Mouse (Mus musculus): ENCODE data around the gene Bfsp1.

The Bfsp1 gene

DNA sequence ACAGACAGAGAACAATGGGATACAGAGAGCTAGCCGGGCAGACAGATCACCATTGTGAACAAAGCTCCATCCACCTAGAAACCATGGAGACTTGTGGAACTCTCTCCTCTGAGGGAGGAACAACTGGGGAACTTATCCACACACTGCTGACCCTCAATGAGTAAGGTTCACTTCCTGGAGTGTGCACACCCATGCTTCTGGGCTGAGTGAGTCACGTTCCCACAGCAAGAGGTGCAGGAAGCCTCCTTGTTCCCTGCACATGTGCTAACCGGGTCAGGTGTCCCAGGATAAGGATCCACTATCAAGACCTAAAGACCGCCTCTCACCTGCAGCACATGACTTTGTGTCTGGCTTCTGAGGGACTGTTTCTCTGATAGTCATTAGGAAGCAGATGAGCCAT lies 9.5 kb downstream of the Bfsp1 start:
- no peak for DNase-seq (ENCODE audit: low read depth)

DNA sequence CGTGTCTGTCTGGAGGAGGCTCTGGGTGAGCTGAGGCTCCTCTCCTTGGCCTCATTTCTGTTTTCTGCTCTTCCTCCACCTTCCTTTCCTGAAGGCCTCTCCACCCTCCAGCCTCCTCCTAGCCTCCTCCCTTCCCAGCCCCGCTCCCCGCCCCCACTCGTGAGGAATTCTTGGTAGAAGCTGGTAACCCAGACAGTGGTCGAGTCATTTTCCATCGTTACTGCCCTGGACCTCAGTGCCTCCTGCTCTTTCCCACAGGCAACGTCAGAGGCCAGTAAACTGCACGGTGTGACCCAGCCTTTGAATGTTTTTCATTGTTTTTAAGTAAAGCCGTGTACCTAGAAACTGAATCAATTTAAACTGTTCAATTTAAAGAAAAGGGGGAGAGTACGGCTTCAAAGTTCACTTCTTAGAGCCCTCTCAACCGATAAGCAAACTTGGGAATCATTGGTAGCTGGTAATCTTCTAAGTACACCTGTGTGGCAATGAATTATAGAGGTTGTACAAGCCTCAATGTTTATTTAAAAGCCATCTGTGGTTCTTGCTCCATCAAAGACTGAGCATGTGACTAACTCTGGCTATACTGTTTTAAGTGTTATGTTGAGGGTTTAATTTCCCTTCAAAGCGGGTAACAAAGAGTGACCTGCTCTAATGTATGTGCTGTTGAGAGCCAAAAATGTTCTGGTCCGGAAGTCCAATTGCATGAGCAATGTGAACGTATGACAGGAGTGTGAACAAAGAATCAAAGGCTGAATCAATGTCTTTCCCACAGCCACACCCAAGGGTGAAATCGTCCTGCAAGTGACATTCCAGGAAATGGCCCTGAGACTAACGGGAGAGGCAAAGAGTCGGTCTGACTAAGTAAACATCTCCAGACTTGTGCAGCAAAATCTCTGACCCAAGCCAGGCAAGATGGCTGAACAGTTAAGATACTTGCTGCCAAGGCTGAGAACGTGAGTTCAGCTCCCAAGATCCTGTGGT lies 10.4 kb downstream of the Bfsp1 start:
- no peak for DNase-seq (ENCODE audit: low read depth)

DNA sequence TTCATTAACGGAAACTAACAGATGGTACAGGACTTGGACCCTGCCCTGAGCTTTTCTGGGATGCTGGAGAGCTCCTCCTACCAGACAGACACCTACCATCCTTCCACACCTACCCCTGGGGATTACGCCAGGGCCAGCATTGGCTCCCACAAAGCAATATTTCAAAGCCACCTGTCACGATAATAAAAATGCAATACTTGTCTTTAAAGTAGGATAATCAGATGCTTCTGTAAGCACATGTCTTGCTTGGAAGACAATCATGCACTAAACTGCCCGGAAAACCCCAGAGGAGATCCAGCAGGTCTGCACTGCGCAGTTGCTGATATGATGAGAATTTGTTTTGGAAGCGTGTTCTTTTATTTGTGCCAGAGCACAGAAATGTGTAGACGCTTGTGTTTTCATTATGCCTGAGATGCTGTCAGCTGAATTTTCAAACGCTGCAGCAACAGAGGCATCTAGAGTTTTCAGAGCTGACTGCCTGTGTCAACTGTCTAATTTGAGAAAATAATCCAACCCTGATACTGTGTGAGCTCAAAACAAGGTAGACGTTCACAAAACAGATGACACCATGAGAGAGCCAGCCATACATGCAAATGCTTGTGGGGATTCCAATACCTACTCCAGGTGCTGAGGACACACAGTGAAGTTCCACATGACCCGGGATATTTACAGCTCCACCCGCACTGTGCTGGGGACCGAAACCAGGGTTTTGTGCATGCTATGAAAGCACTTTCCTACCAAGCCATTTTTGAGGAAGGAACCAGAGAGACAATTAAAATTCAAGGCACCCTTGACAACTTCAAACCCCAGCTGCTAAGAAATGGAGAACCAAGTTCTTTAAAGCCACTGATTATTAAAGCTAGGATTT lies 11.4 kb downstream of the Bfsp1 start:
- no peak for DNase-seq (ENCODE audit: low read depth)

DNA sequence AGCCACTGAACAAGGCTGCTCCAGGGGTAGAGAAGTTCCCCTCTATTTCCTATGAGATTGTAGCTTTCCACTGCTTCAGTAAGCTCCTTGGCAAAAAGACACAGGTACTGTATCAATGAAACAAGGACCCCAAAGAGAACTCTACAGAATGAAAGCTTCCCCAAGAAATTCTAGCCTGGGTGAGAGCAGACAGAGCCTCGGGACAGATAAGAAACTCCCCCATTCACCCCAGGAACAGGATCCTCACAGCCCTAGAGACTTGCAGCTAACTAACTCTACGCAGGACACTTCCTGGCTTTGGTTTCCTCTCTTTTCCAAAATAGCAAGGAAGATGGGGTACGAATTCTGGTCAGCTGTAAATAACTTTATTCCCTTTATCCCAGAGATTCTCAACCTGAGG lies 15.7 kb downstream of the Bfsp1 start:
- no peak for DNase-seq (ENCODE audit: low read depth)

DNA sequence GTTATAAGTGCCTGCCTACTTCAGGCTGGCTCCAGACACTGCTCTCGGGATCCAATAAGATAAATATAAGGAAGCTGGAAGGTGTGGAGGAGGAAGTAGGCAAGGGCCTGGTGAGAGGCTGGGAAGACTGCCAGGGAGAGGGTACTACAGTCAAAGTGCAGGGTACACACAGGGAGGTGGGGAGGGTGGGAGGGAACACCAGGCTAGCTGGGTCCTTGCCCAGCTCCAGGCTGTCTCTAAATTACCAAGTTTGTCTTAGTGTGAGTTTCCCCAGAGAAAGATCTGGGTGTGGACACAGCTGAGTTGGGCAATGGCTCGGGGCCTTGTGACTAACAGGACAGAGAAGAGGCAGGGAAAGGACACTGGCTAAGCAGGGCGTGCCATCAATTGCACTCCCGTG lies 16.2 kb downstream of the Bfsp1 start:
- no peak for DNase-seq (ENCODE audit: low read depth)

DNA sequence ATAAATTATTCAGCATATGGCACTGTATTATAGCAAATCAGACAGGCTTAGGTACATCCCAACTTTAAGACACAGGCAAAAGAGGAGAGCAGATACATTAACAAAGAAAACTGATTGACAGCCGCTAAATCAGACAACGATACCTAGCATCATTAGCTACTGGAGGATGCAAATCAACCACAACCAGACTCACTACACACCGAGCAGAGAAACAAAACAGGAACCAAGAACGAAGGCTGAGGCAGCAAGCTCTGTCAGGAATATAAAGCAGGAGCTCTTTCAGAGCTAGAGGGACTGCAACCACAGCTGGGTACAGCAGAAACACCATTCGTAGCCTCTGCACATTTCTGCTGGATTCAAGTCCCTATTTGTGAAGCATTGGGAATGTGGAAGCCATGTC lies 18.2 kb downstream of the Bfsp1 start:
- no peak for DNase-seq (ENCODE audit: low read depth)

DNA sequence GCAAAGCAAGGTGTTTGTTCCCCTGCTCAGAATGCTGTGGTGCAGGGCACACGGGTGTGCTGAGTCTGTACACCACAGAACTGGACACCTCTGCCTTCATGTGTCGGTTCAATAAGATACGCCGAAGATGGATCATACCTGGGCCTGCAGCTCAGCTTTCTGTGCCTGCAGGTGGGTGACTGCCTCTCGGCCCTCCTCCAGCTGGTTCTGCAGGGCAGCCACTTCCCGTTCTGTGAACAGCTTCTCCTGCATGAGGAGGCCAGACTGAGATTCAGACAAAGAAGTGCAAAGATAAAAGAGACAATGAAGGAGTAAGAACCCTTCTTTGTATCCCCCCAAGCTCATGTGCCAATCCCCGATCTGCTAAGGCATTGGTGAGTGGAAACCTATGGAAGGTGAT lies 21.4 kb downstream of the Bfsp1 start:
- DNase-seq (ENCODE audit: low read depth) = no peak

DNA sequence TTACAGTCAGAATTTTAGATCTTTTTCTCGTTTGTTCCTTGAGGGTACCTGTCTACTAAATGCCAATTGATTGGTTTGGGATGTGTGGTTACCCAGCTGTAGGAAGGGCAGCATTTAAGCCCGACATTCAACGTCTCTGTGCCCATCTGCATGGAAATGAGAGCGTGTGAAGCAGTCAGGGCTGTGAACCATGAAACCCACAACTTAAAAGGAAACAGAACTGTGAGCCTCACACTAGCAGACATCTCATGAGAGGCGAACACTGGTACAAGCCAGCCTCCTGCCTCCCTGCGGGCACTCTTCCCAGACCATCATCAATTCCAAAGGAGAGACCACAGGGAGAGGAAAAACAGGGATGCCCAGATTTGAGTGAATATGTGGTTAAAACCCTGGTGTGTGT lies 22.1 kb downstream of the Bfsp1 start:
- DNase-seq (ENCODE audit: low read depth) = peak; percentile 6

DNA sequence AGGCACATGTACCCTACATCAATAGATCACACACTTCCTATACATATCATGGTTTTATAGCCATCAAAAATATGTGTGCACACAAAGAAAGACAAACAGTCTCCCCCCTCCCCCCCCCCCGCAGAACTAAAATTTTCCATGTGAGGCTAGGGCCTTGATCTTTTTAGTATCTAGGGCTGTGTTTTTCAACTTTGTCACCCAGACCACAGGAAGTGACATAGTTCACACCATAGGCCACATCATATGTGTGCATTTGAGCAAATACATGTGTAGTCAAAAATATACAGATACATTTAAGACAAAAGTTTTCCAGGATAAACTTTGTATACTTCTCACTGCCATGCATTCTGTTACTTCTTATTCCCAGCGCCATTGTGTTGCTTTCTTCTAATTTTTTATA lies 23.5 kb downstream of the Bfsp1 start:
- DNase-seq (ENCODE audit: low read depth) = peak; percentile 59

DNA sequence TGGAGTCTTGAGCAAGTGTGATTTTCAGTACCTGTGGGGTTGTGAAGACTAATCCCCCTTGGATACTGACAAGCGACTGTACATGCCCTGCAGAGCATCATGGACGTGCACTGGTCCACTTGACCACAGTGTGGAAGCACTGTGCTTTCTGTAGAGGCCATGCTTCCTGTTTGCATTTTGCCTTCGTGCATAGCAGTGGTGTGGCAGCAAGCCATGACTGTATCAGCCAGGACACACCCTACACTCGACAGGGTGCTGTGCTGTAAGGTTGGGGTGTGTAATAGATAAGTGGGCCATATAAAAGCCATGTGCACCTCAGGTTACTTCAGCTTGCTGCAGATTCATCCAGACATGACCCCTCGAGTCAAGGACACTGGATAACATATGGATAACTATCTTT lies 24.3 kb downstream of the Bfsp1 start:
- peak; percentile 30 for DNase-seq (ENCODE audit: low read depth)

DNA sequence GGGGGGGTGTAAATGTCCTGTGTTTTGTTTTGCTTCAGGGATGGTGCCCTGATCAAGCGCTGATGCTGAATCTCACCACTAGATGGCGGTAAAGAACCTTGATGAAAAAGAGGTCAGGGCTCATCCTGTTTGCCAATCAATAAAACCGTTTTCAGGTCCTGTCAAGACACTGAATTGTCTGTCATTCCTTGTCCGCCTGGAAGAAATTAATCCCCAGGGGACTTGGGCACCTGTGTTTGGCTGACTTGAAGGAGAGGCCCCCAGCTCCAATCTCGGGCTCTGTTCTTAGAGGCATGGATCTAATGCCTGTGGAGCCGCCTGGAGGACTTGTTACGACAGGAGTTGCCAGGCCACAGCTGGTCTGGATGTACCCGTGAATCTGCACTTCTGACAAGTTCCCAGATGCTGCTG lies 25.7 kb downstream of the Bfsp1 start:
- peak; percentile 84 for DNase-seq (ENCODE audit: low read depth)

DNA sequence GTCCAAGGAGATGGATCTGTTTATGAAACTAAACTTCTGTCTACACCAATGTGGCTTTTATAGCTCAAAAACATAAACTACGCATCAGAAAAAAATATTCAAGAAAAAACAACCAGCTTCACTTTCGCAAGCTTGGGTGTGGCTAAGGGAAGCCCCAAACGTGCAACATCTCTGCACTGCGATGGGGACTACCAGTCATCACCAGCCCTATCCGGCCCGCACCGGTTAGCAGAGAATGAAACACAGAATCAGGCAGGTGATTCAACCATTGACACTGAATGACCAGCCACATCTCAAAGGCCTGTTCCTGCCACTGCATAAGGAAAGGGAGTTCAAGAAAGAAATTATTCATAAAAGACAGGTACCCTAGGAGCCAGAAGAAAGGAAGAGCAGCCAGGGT lies 27.2 kb downstream of the Bfsp1 start:
- DNase-seq (ENCODE audit: low read depth) = no peak

DNA sequence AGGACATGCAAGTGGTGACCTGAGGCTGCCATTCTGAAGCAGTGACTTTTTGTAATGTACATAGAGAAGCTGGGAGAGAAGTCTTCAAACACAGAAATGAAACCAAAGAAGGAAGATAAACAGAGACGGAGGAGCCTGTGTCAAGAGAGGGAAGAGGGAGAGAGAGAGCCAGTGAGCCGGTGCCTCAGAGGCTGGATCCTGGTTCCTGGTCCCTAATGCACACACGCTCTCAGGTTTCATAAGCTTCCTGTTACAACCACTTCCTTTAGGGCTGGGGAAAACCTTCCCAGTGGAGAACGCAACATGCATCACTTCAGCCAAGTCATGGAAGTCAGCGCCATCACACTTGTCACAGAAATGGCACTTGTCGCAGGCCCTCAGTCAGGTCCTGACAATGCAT lies 28.9 kb downstream of the Bfsp1 start:
- DNase-seq (ENCODE audit: low read depth) = no peak

DNA sequence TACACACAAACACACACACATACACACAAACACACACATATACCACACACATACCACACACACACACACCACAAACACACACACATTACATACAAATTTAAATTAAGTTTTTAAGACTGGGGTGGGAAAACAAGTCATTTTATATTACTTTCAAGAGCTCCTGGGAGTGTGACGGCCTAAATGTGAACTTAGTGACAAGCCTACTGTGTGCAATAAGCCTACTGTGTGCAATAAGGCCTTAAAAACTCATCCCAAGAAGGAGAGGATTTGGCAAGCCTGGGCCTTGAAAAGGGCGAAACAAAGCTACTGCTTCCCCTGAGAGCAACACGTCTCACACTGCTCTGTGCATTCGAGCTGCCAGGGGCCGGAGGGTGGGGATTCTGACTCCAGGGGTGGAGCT lies 30.3 kb downstream of the Bfsp1 start:
- no peak for DNase-seq (ENCODE audit: low read depth)

DNA sequence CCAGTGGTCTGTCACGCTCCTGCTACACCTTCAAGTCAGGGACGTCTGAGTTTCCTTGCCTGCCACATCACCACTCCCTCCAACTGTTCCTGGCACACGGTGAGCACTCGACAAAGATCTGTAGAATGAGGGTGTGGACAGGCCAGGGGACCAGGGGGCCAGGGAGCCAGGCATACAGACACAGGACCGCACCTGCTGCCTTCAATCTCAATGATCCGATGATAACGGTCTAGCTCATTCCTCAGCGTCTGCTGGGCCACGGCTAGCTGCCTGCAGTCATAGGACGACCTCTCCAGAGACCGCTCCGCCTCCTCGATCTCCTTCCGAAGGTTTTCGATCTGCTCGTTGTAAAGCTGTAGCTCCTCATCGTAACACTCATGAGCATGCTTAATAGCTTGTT lies 31.3 kb downstream of the Bfsp1 start:
- DNase-seq (ENCODE audit: low read depth) = no peak

DNA sequence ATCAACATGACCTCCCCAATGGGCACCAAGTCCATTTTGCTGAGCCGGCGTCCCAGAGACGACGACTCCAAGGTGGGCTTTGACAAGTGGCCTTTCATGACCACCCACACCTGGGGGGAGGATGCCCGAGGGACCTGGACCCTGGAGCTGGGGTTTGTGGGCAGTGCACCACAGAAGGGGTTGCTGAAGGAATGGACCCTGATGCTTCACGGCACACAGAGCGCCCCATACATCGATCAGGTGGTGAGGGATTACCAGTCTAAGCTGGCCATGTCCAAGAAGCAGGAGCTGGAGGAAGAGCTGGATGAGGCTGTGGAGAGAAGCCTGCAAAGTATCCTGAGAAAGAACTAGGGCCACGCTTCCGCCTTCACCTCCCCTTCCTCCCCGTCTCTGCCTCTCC lies 49.5 kb downstream of the Bfsp1 start:
- no peak for DNase-seq (ENCODE audit: low read depth)

DNA sequence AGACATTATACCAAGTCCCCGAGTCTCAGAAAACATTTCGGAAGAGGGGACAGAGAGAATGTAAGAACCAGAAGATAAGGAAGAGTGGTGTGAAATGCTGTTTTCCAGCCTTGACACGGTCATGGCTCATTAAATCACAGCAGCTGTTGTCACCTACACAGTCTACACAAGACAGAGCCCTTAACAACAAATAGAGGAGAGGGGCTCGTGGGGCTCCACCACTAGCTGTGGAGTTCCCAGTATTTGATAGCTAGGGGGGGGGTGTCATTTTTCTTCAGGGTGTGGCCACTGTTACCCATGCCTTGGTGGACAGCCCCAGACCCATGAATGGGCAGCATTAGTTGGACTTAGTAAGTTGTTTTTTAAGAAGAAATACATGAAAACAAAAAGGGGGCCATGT lies 50.7 kb downstream of the Bfsp1 start:
- no peak for DNase-seq (ENCODE audit: low read depth)

DNA sequence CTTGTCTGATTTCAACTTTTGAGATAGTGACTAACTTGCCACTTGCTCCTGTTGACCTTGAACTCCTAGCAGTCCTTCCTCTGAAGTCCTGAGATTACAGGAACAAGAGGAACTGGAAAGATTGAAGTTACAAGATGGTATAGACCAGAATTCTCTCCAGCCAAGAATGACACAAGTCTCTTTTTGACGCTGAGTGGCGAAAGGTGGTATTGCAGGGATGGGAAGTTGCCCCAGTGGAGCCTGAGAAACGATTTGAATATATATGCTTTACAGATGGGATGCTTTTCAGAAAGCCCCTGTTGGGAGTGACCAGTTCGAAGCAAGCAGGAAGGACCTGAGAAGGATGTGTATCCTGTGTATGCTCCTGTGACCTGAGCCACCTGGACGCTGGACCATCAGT lies 54.2 kb downstream of the Bfsp1 start:
- no peak for DNase-seq (ENCODE audit: low read depth)

DNA sequence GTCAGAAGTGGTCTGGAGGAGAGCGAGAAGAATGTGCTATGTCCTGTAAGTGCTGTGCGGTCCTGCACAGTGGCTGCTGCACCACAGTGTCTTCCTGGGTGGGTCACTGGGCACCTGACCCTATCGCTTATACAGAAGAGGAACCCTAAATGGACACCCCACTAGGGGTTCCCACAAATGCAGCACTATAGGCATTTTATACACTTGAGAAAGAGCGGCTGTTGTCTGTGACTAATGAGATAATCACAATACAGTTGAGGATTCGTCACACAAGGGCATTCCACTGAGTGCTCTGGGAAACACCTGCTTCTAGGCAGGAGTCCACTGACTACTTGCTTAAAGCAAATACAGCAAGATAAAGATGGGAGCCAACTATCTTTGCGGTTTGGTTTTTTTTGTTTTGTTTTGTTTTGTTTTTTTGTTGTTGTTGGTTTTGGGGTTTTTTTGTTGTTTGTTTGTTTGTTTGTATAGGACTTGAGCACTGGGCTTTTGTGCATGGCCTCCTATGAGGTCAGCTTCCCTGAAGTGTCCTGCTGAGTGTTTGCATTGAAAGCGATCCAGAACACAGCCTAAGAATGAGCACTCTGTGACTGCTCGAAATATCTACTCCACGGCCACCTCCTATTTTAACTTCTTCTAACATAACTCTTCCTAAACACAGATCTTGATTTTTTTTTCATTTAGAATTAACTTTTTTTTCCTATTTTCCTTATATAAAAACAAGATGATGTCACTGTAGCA lies 55.9 kb downstream of the Bfsp1 start:
- DNase-seq (ENCODE audit: low read depth) = no peak

DNA sequence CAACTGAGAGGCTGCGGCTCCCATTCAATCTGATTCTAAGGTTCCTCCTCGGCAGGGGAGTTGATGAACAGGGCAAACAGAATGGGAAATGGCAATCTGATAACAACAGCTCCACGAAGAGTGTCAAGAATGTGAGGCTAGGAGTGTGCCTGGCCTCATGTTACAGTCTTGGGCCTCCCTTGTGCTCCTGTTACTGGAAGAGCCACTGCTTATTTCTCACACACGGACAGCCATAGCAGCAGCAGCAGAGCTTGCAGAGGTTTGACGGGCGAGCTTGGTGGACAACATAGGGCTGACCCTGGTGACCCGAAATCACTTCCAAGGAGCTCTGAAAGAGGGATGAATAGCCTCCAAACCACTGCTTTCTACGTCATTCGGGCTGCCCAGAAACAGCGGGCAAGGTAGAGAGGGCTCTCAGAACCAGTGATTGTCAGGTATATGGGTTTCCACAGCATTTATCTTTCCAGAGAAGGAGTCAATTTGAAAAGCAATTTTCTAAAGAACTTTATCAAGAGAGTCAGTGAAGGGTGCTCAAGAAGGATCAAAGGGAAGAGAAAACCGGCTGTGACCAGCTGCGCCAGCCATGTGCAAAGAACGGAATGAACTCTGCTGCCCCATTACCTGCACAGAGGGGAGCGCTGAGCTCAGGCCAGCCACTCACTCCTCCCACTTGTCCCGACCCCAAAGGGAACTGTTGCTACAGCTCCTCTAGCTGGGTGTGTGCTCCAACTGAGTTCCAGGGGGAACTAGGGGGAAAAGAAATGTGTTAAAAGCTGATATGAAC lies 56.6 kb downstream of the Bfsp1 start:
- DNase-seq (ENCODE audit: low read depth) = no peak

DNA sequence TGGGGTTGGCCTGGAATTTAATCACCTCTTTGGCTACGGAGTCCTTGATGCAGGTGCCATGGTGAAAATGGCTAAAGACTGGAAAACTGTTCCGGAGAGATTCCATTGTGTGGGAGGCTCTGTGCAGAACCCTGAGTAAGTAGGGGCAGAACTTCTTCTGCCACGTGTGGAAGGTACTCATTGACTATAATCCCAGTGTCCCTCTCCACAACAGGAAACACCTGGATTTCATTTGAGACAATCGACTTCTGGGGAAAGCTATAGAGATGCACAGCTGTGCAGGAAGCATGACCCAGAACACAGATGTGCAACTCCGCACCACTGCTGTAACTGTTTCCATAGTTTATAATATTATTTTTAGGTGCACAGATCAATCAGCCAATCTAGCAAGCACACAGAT lies 61.9 kb downstream of the Bfsp1 start:
- no peak for DNase-seq (ENCODE audit: low read depth)
